Mouse (Mus musculus) gastrocnemius, adult 8-10 months (tissue): ENCODE data around the gene Ramac. TPM values are rescaled to one million over a fixed set of nuclear protein-coding genes. Genes with fewer than 3 reads are reported as not detected.
A peak's percentile ranks its signal among the peaks of the same experiment; 100 is the strongest.

Experiments used
- DNase-seq, 2 experiments: peaks; one replicate each; pipeline ENCODE4 v3.0.0; 2022; ENCODE audit warnings: low spot score in 2 of 2
- total RNA-seq, 4 experiments: library from RNA; stranded (reverse); gene quantifications; 2 replicates each; pipeline ENCODE4 v1.2.4; 2022

Ramac gene
- total RNA-seq, 4 experiments from 2014 or later, result 23.0 to 26.0 (median 24.4) TPM

- no peak for DNase-seq
Measured at GRCm38 (mm10) chr7:81777667-81778218, 15.0 kb downstream of the Ramac start.

- no peak for DNase-seq
Measured at GRCm38 (mm10) chr7:81788536-81788935, 25.8 kb downstream of the Ramac start.

- peak; percentile 49 to 74 for DNase-seq
Measured at GRCm38 (mm10) chr7:81789095-81789757, 26.5 kb downstream of the Ramac start, which contains the start of gene 3110040N11Rik. 3110040N11Rik (minus strand) TSS chr7:81789478.

GRCm38 (mm10) chr7:81806067-81806466 is 43.3 kb downstream of the Ramac start:
- no peak for DNase-seq

Other genes starting within 250 kb of the Ramac start
- 100 to 1,000 TPM; 291 to 459 (median 401) TPM for gene Fsd2, start 196.0 kb upstream of the Ramac start, total RNA-seq
- 1 to 10 TPM; 7.6 to 9.6 (median 9.1) TPM for gene Whamm, start 191.7 kb upstream of the Ramac start, total RNA-seq
- 10 to 100 TPM; 40.0 to 53.1 (median 44.0) TPM for gene Homer2, start 55.4 kb upstream of the Ramac start, total RNA-seq
- gene 3110040N11Rik, start 26.6 kb downstream of the Ramac start, total RNA-seq, result 10 to 100 TPM; 20.4 to 26.0 (median 23.4) TPM
- gene Btbd1, start 66.5 kb downstream of the Ramac start, total RNA-seq, result 100 to 1,000 TPM; 148 to 159 (median 152) TPM
- not detected for gene Gm10160, start 92.9 kb downstream of the Ramac start, total RNA-seq
- gene Tm6sf1, start 96.1 kb downstream of the Ramac start, total RNA-seq, result 1 to 10 TPM; 3.5 to 5.0 (median 4.4) TPM
- gene Hdgfl3, start 171.5 kb downstream of the Ramac start, total RNA-seq, result 1 to 10 TPM in 3 of 4 experiments, under 1 TPM in 1; 0.99 to 1.5 (median 1.5) TPM
- gene Bnc1, start 229.4 kb downstream of the Ramac start, total RNA-seq, result not detected